28 mouse cellular contexts compared by ENCODE assay signal in genomic region chr14:26476391-26476790, GRCm38 (mm10).
"Had no signal": no experiment of that assay in that cellular context is flagged by ENCODE, and none has a peak within 500 bp of the region (broad histone marks: within the 10 kb centered on the region; RNA-seq: fewer than 3 reads in every experiment).

No protein-coding gene starts in this region.

- H3K9me3 ChIP-seq: embryonic facial prominence, embryonic 10.5 days; embryonic facial prominence, embryonic 12.5 days; embryonic facial prominence, embryonic 13.5 days; embryonic facial prominence, embryonic 15.5 days; forebrain, embryonic 10.5 days; forebrain, embryonic 12.5 days; forebrain, embryonic 13.5 days; forebrain, embryonic 15.5 days had no signal

- H3K4me3 ChIP-seq: embryonic facial prominence, embryonic 10.5 days; embryonic facial prominence, embryonic 12.5 days; embryonic facial prominence, embryonic 13.5 days; embryonic facial prominence, embryonic 15.5 days; erythroblast, embryonic 14.5 days; forebrain, embryonic 10.5 days; forebrain, embryonic 12.5 days; forebrain, embryonic 13.5 days; forebrain, embryonic 15.5 days; gastrocnemius, adult 2 months; heart, adult 2 months had no signal

- H3K9ac ChIP-seq: embryonic facial prominence, embryonic 12.5 days; embryonic facial prominence, embryonic 13.5 days; embryonic facial prominence, embryonic 15.5 days; forebrain, embryonic 12.5 days; forebrain, embryonic 13.5 days; forebrain, embryonic 15.5 days; forebrain, postnatal 0 days had no signal

- H3K4me1 ChIP-seq: embryonic facial prominence, embryonic 10.5 days; embryonic facial prominence, embryonic 12.5 days; embryonic facial prominence, embryonic 13.5 days; embryonic facial prominence, embryonic 15.5 days; forebrain, embryonic 12.5 days had no signal

- H3K27me3 ChIP-seq: embryonic facial prominence, embryonic 12.5 days; embryonic facial prominence, embryonic 13.5 days; embryonic facial prominence, embryonic 15.5 days; forebrain, embryonic 12.5 days; forebrain, embryonic 13.5 days; forebrain, embryonic 15.5 days had no signal

- ATAC-seq: forebrain, embryonic 13.5 days; forebrain, embryonic 14.5 days; forebrain, embryonic 15.5 days; forebrain, embryonic 16.5 days; forebrain, postnatal 0 days had no signal

- DNase-seq: cerebellum, adult 8-10 months; cerebellum, adult 9-10 months; cerebellum, adult 9-11 months; cerebellum, postnatal 10 days; cerebellum, postnatal 14 days; cerebellum, postnatal 25 days; cerebellum, postnatal 36 days; embryo, embryonic 11 days; forebrain, postnatal 0 days; gastrocnemius, adult 2 months; gastrocnemius, postnatal 10 days; gastrocnemius, postnatal 14 days; gastrocnemius, postnatal 25 days; gastrocnemius, postnatal 36 days; heart, adult 11 months; heart, adult 18-20 months; heart, adult 2 months had no signal

- H3K36me3 ChIP-seq: embryonic facial prominence, embryonic 10.5 days; embryonic facial prominence, embryonic 12.5 days; embryonic facial prominence, embryonic 13.5 days; embryonic facial prominence, embryonic 15.5 days; forebrain, embryonic 10.5 days; forebrain, embryonic 12.5 days; forebrain, embryonic 15.5 days had no signal

- H3K27ac ChIP-seq: embryonic facial prominence, embryonic 10.5 days; embryonic facial prominence, embryonic 12.5 days; embryonic facial prominence, embryonic 13.5 days; embryonic facial prominence, embryonic 15.5 days; forebrain, embryonic 10.5 days; forebrain, embryonic 12.5 days; forebrain, embryonic 13.5 days; forebrain, embryonic 15.5 days; gastrocnemius, adult 2 months; heart, adult 2 months had no signal

- H3K4me2 ChIP-seq: embryonic facial prominence, embryonic 12.5 days; embryonic facial prominence, embryonic 13.5 days; embryonic facial prominence, embryonic 15.5 days; forebrain, embryonic 12.5 days; forebrain, embryonic 13.5 days; forebrain, embryonic 15.5 days had no signal
